Mouse (Mus musculus) heart, adult 2 months (tissue): ENCODE measurements around the gene Gm49336.

Experiments used
- CTCF ChIP-seq: fragments of 200-600 bp; IDR thresholded peaks from 2 replicates; pipeline ENCODE4 v1.8.1; 2022; ENCODE audit warnings: antibody characterized with exemption, mild to moderate bottlenecking, moderate library complexity
- EP300 ChIP-seq: fragments of 200-500 bp; IDR thresholded peaks from 2 replicates; pipeline ENCODE4 v1.6.1; 2011; ENCODE audit warnings: low read depth, low read length, control low read depth; ENCODE audit not compliant: insufficient read depth

DNA sequence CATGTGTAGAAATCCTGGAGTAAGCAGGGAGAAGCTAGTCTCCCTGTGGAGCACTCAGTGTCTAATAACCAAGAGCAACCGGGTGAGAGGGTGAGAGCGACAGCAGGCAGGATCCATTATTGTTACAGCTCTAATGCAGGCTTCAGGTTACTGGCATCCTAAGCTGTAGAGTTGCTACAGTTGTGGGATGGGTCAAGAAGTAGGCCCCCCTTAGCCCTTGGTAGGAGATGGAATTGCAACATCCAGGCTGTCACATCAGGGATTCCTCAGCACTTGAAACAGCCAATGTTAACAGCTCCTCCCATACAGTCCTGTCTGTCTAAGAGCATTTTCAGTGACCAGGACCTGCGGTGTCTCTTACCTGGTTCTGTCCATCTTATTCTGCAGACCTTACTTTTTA lies 5.0 kb upstream of the Gm49336 start:
- no peak for TF ChIP-seq CTCF
- no peak for TF ChIP-seq EP300
